Mouse (Mus musculus) hindbrain, embryonic 14.5 days (tissue): ENCODE measurements around the gene Ppcs. TPM values are rescaled to one million over a fixed set of nuclear protein-coding genes. Genes with fewer than 3 reads are reported as not detected.

Experiments used
- ATAC-seq: fragments of 200-750 bp; cut with Nextera tagmentation; 2 replicates; pipeline ENCODE4 v1.8.0; 2017; ENCODE audit warnings: moderate number of reproducible peaks, mild to moderate bottlenecking, moderate TSS enrichment, moderate library complexity; ENCODE audit not compliant: low FRiP score
- DNase-seq: peaks from one replicate; pipeline ENCODE4 v3.0.0-alpha.2; 2015; ENCODE audit warnings: low spot score
- H3K27ac ChIP-seq: fragments of 300-500 bp; sonication (generic); 2 replicates; pipeline ENCODE4 v1.5.1; 2014; ENCODE audit warnings: mild to moderate bottlenecking, moderate library complexity
- H3K27me3 ChIP-seq: fragments of 300-500 bp; sonication (generic); 2 replicates; pipeline ENCODE4 v1.6.1; 2014; ENCODE audit warnings: mild to moderate bottlenecking, low read length, mixed read lengths; ENCODE audit not compliant: control insufficient read depth, insufficient read depth
- H3K36me3 ChIP-seq: fragments of 300-500 bp; sonication (generic); replicated peaks from 2 replicates; pipeline ENCODE4 v1.6.1; 2014; ENCODE audit not compliant: control insufficient read depth, insufficient read depth
- H3K4me1 ChIP-seq: fragments of 300-500 bp; sonication (generic); replicated peaks from 2 replicates; pipeline ENCODE4 v1.6.1; 2014; ENCODE audit warnings: antibody characterized with exemption, low read length, mixed read lengths; ENCODE audit not compliant: control insufficient read depth, insufficient read depth
- H3K4me2 ChIP-seq: fragments of 300-500 bp; sonication (generic); replicated peaks from 2 replicates; pipeline ENCODE4 v1.6.1; 2014; ENCODE audit warnings: mild to moderate bottlenecking, moderate library complexity
- H3K4me3 ChIP-seq: fragments of 300-500 bp; sonication (generic); replicated peaks from 2 replicates; pipeline ENCODE4 v1.5.1; 2014; ENCODE audit warnings: mild to moderate bottlenecking, low read length
- H3K9ac ChIP-seq: fragments of 300-500 bp; sonication (generic); 2 replicates; pipeline ENCODE4 v1.6.1; 2014
- H3K9me3 ChIP-seq: fragments of 300-500 bp; sonication (generic); 2 replicates; pipeline ENCODE4 v1.6.1; 2016; ENCODE audit warnings: low read length; ENCODE audit not compliant: control insufficient read depth
- WGBS: fragments of 180-500 bp; shearing (Covaris S2); extraction: QIAGEN DNeasy Blood & Tissue Kit; methylation state at CpG from one replicate; pipeline ENCODE4 v1.1.7; 2014; 5-methylcytosine and 5-hydroxymethylcytosine counted together
- polyA plus RNA-seq: library from polyadenylated mRNA; unstranded; fragments of >200 nt; fragmentation: Nextera tagmentation; extraction: Ambion mirVana; gene quantifications from 2 replicates; pipeline ENCODE4 v1.2.1, GENCODE M21; 2014

The Ppcs gene
- 23.4 and 25.6 TPM in 2 replicates for polyA plus RNA-seq

GRCm38 (mm10) chr4:119422294-119422964 lies at the start of gene Ppcs, which contains the start of gene Zmynd12:
Gene Ppcs (minus strand): TSS chr4:119422420.
Gene Zmynd12 (plus strand): TSS chr4:119422814.
- ATAC-seq = peak; percentile 95
- H3K4me1 ChIP-seq = peaks cover 16% of the 10 kb centered on the region

GRCm38 (mm10) chr4:119467720-119468380 lies 45.6 kb upstream of the Ppcs start:
- H3K36me3 ChIP-seq = peaks cover 16% of the 10 kb centered on the region; the same call in 1 of the 2 replicates
- H3K4me2 ChIP-seq = no peak overlapping the region
- peaks cover 9% of the 10 kb centered on the region; the same call in 1 of the 2 replicates for H3K4me1 ChIP-seq
- no peaks in the 10 kb centered on the region for H3K9me3 ChIP-seq
- ATAC-seq (no peak), DNase-seq (no peak)
- 82% methylated on average over 16 of the region's 16 CpGs for WGBS
- H3K4me3 ChIP-seq = no peak overlapping the region
- H3K27ac ChIP-seq = no peak overlapping the region
- no peak overlapping the region for H3K9ac ChIP-seq
- H3K27me3 ChIP-seq = no peaks in the 10 kb centered on the region

More at GRCm38 (mm10) chr4:119422294-119422964, at the start of gene Ppcs, which contains the start of gene Zmynd12:
- H3K9ac ChIP-seq = peak within 1 kb of the TSS; percentile 79
- under 1% methylated on average over 52 of the region's 52 CpGs for WGBS
- no peaks in the 10 kb centered on the region for H3K9me3 ChIP-seq
- H3K4me2 ChIP-seq = peak within 1 kb of the TSS; percentile 78
- 0 out of 2 replicates have a peak, but pooled peaks cover 5% of the 10 kb centered on the region for H3K36me3 ChIP-seq
- H3K27me3 ChIP-seq = no peaks in the 10 kb centered on the region
- peak within 1 kb of the TSS; percentile 95 for H3K27ac ChIP-seq
- peak; percentile 90 for DNase-seq
- H3K4me3 ChIP-seq = peak within 1 kb of the TSS; percentile 61

DNA sequence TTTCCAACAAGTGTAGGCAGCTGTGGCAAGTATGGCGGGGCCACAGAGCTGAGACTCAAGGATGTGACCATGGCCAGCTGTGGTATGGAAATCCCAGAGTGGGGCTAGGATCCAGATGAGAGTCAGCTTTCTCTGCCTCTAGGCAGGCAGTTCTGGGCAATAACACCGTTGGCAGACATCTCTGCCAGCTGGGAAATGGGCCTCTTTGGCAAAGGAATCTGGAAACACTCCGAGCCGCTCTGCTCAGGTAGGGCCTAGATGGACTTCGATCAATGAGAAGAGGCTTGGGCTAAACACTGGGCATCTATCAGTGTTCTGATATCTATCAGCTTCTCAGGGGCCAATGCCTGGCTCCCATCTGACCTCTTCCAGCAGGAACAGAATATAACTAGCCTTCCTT lies 43.6 kb upstream of the Ppcs start:
- WGBS = 89% methylated on average over 5 of the region's 5 CpGs
- DNase-seq (no peak), ATAC-seq (no peak)
- Histone ChIP-seq H3K4me1 (peaks cover 23% of the 10 kb centered on the region), H3K27ac (no peak overlapping the region), H3K36me3 (peaks cover 16% of the 10 kb centered on the region; the same call in 1 of the 2 replicates), H3K4me3 (no peak overlapping the region), H3K9ac (no peak overlapping the region), H3K27me3 (no peaks in the 10 kb centered on the region), H3K4me2 (no peak overlapping the region), H3K9me3 (no peaks in the 10 kb centered on the region)

- Histone ChIP-seq H3K4me1 (peaks cover 29% of the 10 kb centered on the region), H3K4me3 (no peak overlapping the region), H3K27ac (peak overlapping the region; percentile 88), H3K9me3 (no peaks in the 10 kb centered on the region), H3K4me2 (no peak overlapping the region), H3K27me3 (no peaks in the 10 kb centered on the region), H3K9ac (no peak overlapping the region), H3K36me3 (peaks cover 16% of the 10 kb centered on the region; the same call in 1 of the 2 replicates)
- 72% methylated on average over 13 of the region's 13 CpGs for WGBS
- DNase-seq (no peak), ATAC-seq (no peak)
These were observed 41.7 kb upstream of the Ppcs start for GRCm38 (mm10) chr4:119463756-119464419.

GRCm38 (mm10) chr4:119462858-119463755 lies 40.9 kb upstream of the Ppcs start:
- ATAC-seq = peak; percentile 74
- DNase-seq = peak; percentile 75
- Histone ChIP-seq H3K27ac (peak overlapping the region; percentile 88), H3K9ac (no peak overlapping the region), H3K4me3 (no peak overlapping the region), H3K4me1 (peaks cover 29% of the 10 kb centered on the region), H3K27me3 (no peaks in the 10 kb centered on the region), H3K36me3 (peaks cover 13% of the 10 kb centered on the region; the same call in 1 of the 2 replicates), H3K4me2 (no peak overlapping the region), H3K9me3 (no peaks in the 10 kb centered on the region)
- WGBS = 38% methylated on average over 11 of the region's 11 CpGs

GRCm38 (mm10) chr4:119462457-119462856 lies 40.2 kb upstream of the Ppcs start:
- WGBS = 87% methylated on average over 3 of the region's 3 CpGs
- ATAC-seq (no peak), DNase-seq (no peak)
- peak overlapping the region; percentile 88 for H3K27ac ChIP-seq
- peaks cover 9% of the 10 kb centered on the region; the same call in 1 of the 2 replicates for H3K36me3 ChIP-seq
- H3K9ac ChIP-seq = no peak overlapping the region
- no peaks in the 10 kb centered on the region for H3K27me3 ChIP-seq
- peaks cover 29% of the 10 kb centered on the region for H3K4me1 ChIP-seq
- no peak overlapping the region for H3K4me2 ChIP-seq
- no peak overlapping the region for H3K4me3 ChIP-seq
- no peaks in the 10 kb centered on the region for H3K9me3 ChIP-seq

GRCm38 (mm10) chr4:119460728-119461141 lies 38.5 kb upstream of the Ppcs start:
- Histone ChIP-seq H3K4me2 (peak overlapping the region; percentile 20; the same call in 1 of the 2 replicates), H3K9ac (0 out of 2 replicates have a peak overlapping the region, but pooled peaks have one; percentile 8), H3K9me3 (no peaks in the 10 kb centered on the region), H3K27ac (peak overlapping the region; percentile 88), H3K4me1 (peaks cover 29% of the 10 kb centered on the region), H3K36me3 (no peaks in the 10 kb centered on the region), H3K27me3 (no peaks in the 10 kb centered on the region), H3K4me3 (no peak overlapping the region)
- DNase-seq (peak; percentile 81), ATAC-seq (peak; percentile 76)
- 8% methylated on average over 8 of the region's 8 CpGs for WGBS

DNA sequence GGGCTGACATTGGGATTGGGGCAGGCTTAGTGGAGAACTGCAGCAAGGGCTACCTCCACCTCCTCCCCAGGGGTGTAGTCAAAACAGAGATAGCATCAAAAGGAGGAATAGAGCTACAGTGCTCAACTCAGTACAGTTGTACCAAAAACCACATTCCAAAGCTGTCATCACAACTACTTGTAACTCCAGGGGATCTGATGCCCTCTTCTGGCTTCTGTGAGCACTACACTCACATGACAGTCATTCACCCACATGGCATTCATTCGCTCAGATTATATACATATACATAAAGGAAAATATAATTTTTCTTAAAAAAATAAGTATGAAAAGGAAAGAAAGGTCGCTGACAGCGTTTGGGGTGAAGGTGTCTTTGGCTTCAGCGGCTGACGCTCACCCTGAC lies 38.1 kb upstream of the Ppcs start:
- Histone ChIP-seq H3K27ac (peak overlapping the region; percentile 88), H3K36me3 (no peaks in the 10 kb centered on the region), H3K4me2 (peak overlapping the region; percentile 20; the same call in 1 of the 2 replicates), H3K27me3 (no peaks in the 10 kb centered on the region), H3K9me3 (no peaks in the 10 kb centered on the region), H3K4me1 (peaks cover 29% of the 10 kb centered on the region), H3K9ac (0 out of 2 replicates have a peak overlapping the region, but pooled peaks have one; percentile 8), H3K4me3 (no peak overlapping the region)
- ATAC-seq (no peak), DNase-seq (peak; percentile 45)
- WGBS = 51% methylated on average over 5 of the region's 5 CpGs
